Mouse (Mus musculus): ENCODE data around the gene Ccn2. TPM values are rescaled to one million over a fixed set of nuclear protein-coding genes. Genes with fewer than 3 reads are reported as not detected.
A peak's percentile ranks its signal among the peaks of the same experiment; 100 is the strongest.
"Not testable (repeated sequence)": the region's sequence is repeated elsewhere in the genome, so short reads cannot be mapped to it uniquely, and the experiment has no call there.

Ccn2 gene
- polyA plus RNA-seq, 1 experiment: 38.7 TPM

DNA sequence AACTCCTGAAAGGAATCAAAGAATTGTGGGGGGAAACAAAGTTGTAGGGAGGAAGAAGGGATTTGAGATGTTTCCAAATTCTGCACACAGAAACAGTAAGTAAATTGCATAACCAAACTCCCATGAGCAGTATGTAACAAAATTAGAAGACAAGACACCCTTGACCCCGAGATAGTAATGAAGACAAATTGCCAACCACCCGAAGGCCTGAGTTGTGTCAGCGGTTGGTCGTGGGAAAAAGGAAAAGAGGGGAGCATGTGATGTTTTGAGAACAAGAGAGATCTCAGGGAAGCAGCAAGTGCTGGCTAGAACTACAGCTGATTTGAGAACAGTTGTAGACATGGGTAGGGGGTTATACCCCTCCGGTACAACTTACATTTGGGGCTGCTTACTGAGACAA is 4.6 kb downstream of the Ccn2 start:
- no peak for DNase-seq (ENCODE audit: extremely low spot score in 1 of 2, low spot score in 1 of 2)

DNA sequence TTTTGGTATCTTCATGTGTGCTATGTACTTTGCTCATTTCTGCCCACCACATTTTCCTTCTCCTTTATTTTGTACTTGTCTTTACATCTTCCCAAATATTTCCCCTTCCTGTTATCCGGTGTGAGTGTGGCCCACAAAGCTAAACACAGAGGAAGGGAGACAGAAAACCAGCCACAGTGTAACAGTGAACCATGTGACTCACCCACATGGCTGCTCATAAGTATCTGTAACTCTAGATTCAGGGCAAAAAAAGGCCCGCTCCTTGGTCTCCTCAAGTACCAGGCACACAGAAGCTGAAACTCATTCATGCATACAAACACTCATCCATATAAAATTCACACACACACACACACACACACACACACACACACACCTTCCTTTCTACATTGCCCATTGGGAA is 7.8 kb downstream of the Ccn2 start:
- no peak for DNase-seq (ENCODE audit: extremely low spot score in 1 of 2, low spot score in 1 of 2)

DNA sequence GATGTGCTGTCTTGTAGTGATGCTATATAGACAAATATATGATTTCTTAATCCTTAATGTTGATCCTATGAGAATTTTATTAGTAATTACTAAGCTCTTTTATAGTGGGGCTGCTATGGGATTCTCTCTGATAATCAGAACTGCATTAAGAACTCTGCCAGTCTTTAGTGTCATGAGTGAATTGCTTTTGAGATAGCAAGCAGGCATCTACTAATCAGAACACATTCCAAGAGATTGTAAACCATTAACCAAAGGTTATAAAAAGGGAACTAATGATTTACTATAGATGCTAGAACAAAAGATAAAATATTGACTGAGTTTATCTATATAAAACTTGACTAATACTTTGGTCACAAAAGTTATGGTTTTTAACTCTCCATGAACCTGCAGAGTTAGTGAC is 8.5 kb downstream of the Ccn2 start:
- no peak for DNase-seq (ENCODE audit: extremely low spot score in 1 of 2, low spot score in 1 of 2)

DNA sequence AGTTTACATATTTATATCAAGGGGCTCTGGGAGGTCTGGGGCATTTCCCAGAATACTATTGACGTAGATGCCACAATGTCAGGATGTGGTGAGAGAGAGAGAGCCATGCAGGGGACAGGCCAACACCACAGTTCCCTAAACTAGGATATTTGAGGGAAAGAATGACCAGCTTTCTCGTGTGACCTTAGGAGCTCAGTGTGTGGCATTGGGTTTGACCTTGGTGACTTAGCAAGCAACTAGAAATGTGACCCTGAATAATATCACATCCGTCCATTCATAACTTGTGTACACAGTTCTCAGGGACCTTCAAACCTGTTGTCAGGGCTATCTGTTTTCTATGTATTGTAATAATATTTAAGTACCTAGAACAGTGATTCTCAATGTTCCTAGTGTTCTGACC is 13.9 kb downstream of the Ccn2 start:
- DNase-seq (ENCODE audit: extremely low spot score in 1 of 2, low spot score in 1 of 2): no peak

DNA sequence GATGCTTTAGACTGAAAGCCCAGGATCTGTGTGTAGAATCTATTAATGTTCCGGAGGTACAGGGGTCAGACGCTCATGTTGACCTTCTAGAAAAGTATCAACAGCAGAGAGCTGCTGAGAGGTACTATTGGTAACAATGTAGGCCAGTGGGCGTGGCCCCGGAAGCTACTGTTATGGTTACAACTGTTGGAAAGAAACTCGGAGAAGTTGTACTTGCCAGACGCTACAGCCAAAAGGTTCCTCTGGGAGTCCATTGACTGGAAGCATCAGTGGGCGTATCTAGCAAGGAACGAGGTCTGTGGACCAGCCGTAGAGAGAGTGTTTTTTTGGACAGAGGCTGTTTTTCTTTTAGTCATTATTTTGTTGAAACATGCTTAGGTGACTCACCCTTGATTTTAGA is 14.5 kb downstream of the Ccn2 start:
- no peak for DNase-seq (ENCODE audit: extremely low spot score in 1 of 2, low spot score in 1 of 2)

DNA sequence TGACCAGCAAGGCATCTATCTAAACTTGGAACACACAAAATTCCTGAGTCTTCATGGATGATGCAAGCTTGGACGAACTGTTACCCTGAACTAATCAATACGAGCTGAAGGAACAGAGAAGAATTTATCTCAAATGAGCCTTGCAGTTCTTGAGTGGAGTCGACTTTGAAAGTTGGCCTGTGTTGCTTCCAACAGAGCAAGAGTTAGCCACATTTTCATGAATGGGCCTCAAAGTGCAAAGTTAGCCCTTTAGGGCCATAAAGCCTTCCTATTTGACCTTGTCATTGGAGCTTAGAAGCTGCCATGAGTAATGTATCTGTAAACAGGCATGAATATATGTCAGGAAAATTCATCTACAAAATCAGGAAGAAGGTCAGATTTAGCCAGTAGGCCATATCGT is 19.5 kb downstream of the Ccn2 start:
- DNase-seq (ENCODE audit: extremely low spot score in 1 of 2, low spot score in 1 of 2): no peak

DNA sequence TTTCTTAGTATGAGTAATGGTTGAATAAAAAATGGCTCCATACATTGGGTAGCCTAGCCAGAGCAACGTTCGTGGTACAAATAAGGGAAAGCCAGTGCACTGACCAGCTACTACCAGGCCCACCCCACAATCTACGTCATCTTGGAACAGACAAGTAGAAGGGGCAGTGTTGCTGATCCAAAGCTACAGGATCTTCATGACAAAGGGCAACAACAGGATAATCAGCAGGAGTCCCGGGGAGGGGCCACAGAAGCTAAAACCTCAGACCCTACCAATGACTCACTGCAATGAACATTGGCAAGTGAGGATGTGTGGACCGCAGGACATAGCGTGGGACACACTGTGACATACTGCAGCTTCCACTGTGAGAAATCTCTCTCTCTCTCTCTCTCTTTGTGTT is 20.6 kb downstream of the Ccn2 start:
- DNase-seq (ENCODE audit: extremely low spot score in 1 of 2, low spot score in 1 of 2): no peak

DNA sequence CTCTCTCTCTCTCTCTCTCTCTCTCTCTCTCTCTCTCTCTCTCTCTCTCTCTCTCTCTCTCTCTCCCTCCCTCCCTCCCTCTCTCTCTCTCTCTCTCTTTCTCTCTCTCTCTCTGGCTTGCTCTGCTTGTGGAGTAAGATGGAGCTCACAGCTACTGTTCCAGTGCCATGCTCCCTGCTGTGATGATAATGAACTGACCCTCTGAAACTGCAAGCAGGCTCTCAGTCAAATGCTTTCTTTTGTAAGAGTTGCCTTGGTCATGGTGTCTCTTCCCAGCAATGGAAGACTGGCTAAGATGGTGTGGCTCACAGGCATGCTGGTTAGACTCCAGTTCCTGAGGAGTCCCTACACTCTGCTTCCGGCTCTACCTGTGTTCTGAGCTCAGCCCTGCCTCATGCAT is 21.3 kb downstream of the Ccn2 start:
- DNase-seq (ENCODE audit: extremely low spot score in 1 of 2, low spot score in 1 of 2): not testable (repeated sequence)

DNA sequence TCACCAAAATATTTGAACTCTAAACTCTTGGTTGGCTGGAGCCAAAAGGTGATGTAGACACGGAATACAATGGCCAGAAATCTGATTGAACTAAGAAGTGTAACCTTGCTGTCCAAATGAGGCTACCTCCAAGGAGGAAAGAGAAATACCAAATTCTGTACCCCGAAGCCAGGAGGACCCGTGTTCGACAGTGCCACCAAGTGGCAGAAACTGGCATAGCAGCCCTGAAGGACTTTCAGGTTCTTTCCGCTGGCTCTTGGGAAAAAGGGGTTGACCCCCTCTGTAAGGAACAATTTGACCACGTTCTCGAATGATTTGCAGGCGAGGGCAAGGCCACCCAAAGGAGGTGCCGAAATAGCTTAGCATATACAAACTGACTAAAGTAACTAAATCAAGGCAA is 26.3 kb downstream of the Ccn2 start:
- peak in 1 of 2 experiments; percentile 74 for DNase-seq (ENCODE audit: extremely low spot score in 1 of 2, low spot score in 1 of 2)

DNA sequence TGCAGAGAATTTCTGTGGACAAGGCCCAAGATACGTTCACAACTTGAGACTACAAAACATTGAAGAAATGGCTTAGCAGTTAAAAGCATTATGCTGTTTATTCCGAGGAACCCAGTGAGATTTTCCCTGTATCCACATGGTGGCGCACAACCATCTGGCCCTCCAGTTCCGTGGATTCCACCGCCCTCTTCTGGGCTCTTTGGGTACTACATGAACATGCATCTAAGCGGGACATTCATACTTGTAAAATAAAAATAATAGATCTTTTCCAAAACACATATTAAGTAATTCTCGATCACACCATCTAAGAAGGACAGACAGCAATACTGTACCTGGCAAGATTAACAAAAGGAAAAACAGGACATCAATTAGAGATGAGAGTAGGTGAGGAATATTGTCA is 27.3 kb downstream of the Ccn2 start:
- peak in 1 of 2 experiments; percentile 77 for DNase-seq (ENCODE audit: extremely low spot score in 1 of 2, low spot score in 1 of 2)

DNA sequence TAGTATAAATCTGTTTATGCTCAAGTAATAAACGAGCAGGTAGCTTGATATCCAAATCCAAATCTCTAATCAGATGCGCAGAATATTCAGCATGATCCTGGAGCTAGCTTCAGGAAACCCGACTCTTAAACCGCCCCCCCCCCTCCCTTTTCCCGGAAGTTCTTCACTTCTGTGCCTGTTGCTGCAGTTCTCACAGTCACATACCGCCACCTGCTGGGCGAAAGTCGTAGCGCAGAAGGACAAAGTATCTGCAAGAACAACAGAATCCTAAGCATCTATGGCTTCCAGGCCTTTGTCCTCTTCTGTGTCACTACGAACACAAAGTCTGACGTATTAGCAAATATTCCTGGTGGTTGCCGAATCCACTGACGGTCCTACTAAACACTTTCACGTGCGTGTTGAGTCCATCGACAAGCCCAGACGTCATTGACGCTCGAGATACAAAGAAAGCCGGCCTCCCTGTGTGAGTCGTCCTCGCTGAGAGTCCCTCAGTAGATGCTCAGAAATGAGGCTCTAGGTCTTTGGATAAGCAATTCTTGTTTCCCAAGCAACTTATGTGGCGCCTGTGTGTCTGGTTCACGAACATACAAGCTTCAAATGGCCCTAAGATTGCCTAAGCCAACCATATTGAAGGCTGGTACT is 29.9 kb downstream of the Ccn2 start:
- DNase-seq (ENCODE audit: extremely low spot score in 1 of 2, low spot score in 1 of 2): peak; percentile 47 to 93

DNA sequence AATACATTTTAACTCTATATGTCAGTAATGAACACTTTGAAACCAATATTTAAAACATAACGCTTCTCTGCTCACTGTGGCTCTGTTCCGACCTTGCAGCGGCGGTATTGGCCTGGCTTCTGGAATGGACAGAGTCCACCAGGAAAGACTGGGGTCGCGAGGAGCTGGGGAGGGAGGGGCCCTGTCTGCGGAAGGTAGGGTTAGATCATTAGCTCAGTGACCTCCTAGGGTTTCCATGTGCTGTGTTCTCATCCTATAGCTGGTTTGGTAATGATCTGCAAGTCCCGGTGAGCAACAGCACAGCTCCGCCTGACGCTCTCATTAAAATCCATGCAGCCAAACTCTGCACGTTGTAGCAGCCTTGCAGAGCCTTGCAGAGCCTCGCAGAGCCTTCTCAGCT is 32.0 kb downstream of the Ccn2 start:
- no peak for DNase-seq (ENCODE audit: extremely low spot score in 1 of 2, low spot score in 1 of 2)

DNA sequence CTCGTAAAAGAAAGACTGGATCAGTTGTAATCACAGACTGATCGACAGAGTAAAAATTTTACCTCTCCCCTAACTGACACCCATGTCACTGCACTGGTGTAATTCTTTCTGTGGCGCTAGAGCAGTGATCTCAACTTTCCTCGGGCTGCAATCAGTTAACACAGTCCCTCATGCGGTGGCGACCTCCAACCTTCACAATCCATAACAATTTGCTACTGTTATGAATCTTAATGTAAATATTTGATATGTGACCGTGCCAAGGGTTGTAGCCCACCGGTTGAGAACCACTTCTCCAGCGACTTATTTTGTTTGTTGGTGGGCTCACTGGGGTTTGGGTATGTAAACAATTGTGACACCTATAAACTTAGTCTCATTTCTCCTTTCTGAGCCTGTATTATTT is 33.2 kb downstream of the Ccn2 start:
- no peak for DNase-seq (ENCODE audit: extremely low spot score in 1 of 2, low spot score in 1 of 2)

DNA sequence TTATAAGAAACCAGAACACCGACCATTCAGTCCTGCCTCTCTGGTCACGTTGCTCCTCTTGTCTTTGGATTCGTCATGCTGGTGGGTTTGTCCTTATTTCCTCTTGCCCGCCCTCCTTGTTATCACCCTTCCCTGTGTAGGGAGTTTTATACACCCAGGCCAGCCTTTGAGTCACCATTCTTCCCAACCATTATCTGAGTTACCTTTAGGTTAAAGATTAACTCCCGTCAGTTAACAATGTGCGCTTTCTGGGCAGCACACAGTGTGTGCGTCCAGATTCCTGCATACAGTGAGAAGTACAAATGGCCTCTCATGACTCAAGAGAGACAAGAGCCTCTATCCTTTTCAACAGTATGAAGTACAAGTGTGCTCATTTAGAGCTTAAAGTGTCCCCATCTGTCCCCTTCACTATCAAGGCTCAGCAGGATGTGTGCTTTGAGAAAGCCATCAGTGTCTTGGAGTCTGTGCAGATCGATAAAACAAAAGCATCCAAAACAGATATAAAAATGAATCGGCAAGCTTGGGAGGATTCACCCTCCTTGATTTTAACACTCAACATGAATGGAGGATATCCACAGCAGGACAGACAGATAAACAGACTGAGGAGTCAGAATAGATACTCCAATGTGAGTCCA is 34.0 kb downstream of the Ccn2 start:
- DNase-seq (ENCODE audit: extremely low spot score in 1 of 2, low spot score in 1 of 2): no peak

DNA sequence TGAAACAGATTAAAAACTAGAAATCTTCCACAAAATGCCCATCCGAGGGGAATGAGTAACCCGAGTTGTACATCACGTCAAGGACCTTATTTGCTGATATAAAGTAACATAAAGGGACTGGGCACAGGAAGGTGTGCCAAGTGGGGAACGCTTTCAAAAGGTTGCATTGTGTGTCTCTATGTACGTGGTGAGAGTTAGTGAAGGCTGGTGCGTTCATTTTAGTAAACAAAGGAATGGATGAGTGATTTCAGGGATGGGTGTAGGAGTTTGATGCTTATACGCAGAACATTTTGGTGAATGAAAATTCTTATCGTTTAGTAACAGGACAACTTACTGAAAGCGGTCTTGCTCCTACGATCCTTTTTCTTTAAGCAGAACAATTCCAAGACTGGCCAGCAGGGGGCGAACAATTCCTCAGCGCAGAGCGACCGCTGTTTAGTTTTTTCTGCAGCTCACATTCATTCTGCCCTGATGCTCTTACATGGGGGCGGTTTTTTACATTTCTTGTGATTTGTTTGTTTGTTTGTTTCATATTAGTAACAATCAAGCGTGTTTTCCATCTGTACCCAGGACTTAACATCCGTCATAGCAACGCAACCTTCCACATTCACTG is 35.3 kb downstream of the Ccn2 start:
- DNase-seq (ENCODE audit: extremely low spot score in 1 of 2, low spot score in 1 of 2): peak; percentile 37 to 88

DNA sequence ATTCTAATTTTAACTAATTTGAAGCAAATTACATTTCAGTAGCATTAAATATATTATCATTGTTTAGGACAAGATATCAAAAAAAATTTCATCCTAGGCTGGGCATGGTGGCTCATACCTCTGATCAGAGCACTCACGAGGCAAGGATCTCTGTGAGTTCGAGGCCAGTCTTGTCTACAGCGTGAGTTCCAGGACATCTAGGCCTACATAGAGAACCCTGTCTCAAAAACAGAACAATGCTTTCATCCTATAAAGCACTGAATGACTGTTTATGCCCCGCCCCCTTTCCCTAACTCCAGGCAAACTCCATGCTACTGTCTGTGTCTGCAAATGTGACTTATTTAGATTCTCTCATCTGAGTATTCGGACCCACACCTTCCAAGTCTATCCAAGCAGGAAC is 35.9 kb downstream of the Ccn2 start:
- no peak for DNase-seq (ENCODE audit: extremely low spot score in 1 of 2, low spot score in 1 of 2)

DNA sequence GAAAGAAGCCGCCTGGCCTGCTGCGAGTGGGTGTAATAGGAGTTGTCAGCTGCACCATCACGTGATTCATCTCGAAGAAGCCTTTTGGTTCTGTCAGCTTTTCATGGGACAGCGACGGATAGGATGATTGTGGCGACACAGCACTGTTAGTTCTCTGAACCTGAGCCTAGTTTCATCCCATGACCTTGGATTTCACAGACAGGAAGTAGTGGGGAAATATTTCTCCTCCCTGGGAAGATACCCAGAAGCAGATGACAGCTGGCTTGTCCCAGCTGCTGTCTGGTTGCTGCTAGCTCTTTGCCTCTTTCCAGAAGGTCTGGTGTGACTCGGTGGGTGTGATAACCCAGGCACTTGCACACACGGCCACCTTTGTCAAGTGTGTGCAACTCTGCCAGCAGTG is 39.0 kb downstream of the Ccn2 start:
- no peak for DNase-seq (ENCODE audit: extremely low spot score in 1 of 2, low spot score in 1 of 2)

DNA sequence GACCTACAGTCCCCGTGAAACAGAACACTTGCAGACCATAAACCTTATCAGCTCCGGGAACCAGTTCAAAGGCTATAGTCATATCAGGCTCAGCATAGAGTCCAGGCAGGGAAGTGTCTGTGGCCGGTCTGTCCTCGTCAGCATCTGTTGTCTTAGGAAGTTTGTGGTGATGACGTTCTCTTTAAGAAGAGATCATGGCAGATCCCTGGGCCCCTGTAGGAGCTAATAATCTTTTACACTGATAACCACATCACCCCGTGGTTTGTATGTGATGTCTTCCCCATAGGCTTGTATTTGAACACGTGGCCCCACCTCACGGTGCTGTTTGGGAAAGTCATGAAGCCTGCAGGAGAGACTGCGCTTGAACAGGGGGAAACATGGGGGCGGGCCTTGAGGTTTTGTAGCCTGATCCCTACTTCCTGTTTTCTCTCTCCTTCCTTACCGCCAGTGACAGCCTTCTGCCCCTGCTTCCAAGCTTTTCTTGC is 40.1 kb downstream of the Ccn2 start:
- DNase-seq (ENCODE audit: extremely low spot score in 1 of 2, low spot score in 1 of 2): no peak

DNA sequence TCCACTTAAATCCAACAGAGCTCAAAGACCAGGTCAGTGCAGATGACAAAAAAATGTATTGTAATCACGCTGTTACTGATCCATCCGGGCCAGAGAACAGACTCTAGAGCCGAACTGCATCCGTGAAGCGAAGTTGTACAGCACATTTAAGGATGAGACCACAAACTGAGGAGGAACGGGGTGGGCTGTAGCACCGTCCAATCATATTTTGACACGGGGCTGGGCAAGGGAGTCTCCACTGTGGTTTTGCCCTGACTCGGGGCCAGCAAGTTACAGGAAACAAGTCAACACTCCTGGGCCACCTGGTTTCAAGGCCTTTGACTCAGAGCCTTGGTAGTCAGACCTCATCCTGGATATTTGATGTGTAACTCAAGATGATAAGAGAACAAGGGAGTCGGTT is 40.6 kb downstream of the Ccn2 start:
- no peak for DNase-seq (ENCODE audit: extremely low spot score in 1 of 2, low spot score in 1 of 2)

DNA sequence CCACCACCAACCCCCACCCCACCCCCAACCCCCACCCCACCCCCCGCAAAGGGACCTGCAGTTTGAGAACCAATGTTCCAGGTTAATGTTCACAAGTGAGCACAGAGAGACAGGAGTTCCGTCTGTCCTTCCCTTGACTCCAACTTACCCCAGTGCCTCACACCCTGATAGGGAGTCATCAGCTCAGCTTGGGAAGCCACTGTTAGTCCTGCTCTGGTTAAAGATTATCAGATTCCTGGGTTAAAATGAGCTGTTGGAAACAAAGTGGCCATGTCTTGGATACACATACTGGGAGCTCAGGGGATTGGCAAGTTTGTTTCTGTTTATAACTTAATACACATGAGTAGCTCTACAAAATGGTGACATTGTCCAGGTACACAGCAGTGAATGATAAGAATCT is 41.7 kb downstream of the Ccn2 start:
- DNase-seq (ENCODE audit: extremely low spot score in 1 of 2, low spot score in 1 of 2): no peak

DNA sequence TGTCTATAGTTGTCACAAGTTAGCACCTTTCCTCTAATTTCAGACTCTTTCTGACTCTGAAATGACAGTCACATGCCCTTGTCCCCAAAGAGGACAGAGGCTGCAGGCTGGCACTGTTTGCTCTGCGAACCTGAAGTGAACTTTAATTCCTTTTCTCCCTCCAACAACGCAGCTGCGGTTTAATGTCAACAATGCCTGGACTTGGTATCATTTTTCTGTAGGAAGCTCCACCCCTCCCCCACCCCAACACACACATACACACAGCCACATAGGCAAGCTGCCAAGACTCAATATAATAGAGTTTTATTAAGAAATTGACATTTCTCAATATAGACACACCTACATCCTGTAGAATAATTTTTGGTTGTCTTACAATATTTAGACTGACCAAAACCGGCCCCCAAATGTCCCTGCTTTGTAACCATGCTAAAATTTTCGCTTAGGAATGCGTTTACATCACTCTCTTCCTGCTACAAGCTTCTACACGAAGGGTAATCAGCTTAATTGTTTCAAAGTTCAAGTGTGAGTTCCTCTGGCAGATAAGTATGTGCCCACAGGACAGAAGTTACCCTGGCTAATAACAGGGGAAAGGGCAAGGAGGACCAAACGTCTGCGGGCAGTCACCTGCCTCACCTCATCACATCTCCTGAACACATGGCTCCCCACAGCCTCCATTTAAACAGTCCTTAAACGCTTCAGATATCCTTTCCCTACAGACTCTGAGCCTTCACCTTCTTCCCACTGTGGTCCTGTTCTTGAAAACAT is 43.2 kb downstream of the Ccn2 start:
- DNase-seq (ENCODE audit: extremely low spot score in 1 of 2, low spot score in 1 of 2): no peak

Measured in frontal cortex, adult 2 months (tissue).